In genomic region chr9:121704261-121704645, GRCm38 (mm10) we compare ENCODE assay signal across 8 mouse cellular contexts. TPM values are rescaled to one million over a fixed set of nuclear protein-coding genes. Genes with fewer than 3 reads are reported as not detected.
A peak's percentile ranks its signal among the peaks of the same experiment; 100 is the strongest.
DNase-seq lines count a peak whose midpoint lies in the region; ATAC-seq and TF ChIP-seq lines count a peak whose summit lies in the region.

No protein-coding gene starts in this region.

- H3K4me3 ChIP-seq in cerebellum, adult 2 months (replicated peaks; ENCODE audit: insufficient read depth, low read depth, low read length): peak overlapping the region; percentile 59
- H3K4me3 ChIP-seq in thymus, adult 2 months (ENCODE audit: control insufficient read depth, insufficient read depth, low read length): peak overlapping the region; percentile 76
- H3K4me3 ChIP-seq in liver, embryonic 13.5 days (replicated peaks): peak overlapping the region; percentile 83

- TF ChIP-seq POLR2A in cerebellum, adult 2 months (IDR thresholded peaks at IDR 0.05; ENCODE audit: borderline replicate concordance, insufficient read depth, low read length): no peak
- TF ChIP-seq POLR2A in thymus, adult 2 months (IDR thresholded peaks at IDR 0.05; ENCODE audit: control insufficient read depth, extremely low read depth, insufficient read depth, low read length, poor library complexity): no peak

- no peaks in the 10 kb centered on the region for H3K27me3 ChIP-seq in cerebellum, adult 2 months (ENCODE audit: control insufficient read depth, insufficient read depth, low read length)
- H3K27me3 ChIP-seq in thymus, adult 2 months (ENCODE audit: control insufficient read depth, insufficient read depth, low read length): no peaks in the 10 kb centered on the region
- no peaks in the 10 kb centered on the region for H3K27me3 ChIP-seq in liver, embryonic 13.5 days

- H3K9ac ChIP-seq in liver, embryonic 13.5 days: peak overlapping the region; percentile 79

- H3K27ac ChIP-seq in cerebellum, adult 2 months (ENCODE audit: insufficient read depth, low read length): no peak overlapping the region
- peak overlapping the region; percentile 68; the same call in 1 of the 2 replicates for H3K27ac ChIP-seq in thymus, adult 2 months (ENCODE audit: control insufficient read depth, insufficient read depth, low read length)
- peak overlapping the region; percentile 96 for H3K27ac ChIP-seq in liver, embryonic 13.5 days

- no peak for ATAC-seq in liver, embryonic 13.5 days (ENCODE audit: low read depth)

- peaks cover 5% of the 10 kb centered on the region for H3K4me1 ChIP-seq in cerebellum, adult 2 months (ENCODE audit: control insufficient read depth, insufficient read depth, low read length)
- H3K4me1 ChIP-seq in thymus, adult 2 months (replicated peaks; ENCODE audit: control insufficient read depth, insufficient read depth, low read length): peaks cover 26% of the 10 kb centered on the region
- peaks cover 52% of the 10 kb centered on the region for H3K4me1 ChIP-seq in liver, embryonic 13.5 days (replicated peaks)

- no peak for TF ChIP-seq CTCF in cerebellum, adult 2 months (IDR thresholded peaks at IDR 0.05; ENCODE audit: borderline replicate concordance, insufficient read depth, low read depth, low read length)
- TF ChIP-seq CTCF in thymus, adult 2 months (IDR thresholded peaks at IDR 0.05; ENCODE audit: borderline replicate concordance, control insufficient read depth, extremely low read depth, insufficient read depth, low read length, poor library complexity): no peak

- H3K9me3 ChIP-seq in liver, embryonic 13.5 days (replicated peaks): no peaks in the 10 kb centered on the region

- no peak for DNase-seq in cerebellum, adult 2 months
- DNase-seq in cerebellum, postnatal 4 days (ENCODE audit: low spot score in 2 of 2): no peak
- no peak for DNase-seq in thymus, adult 2 months
- no peak for DNase-seq in thymus, adult 18-20 months
- DNase-seq in liver, embryonic 13.5 days: no peak
- DNase-seq in MN1 (ENCODE audit: low spot score): no peak
- DNase-seq in cerebellum, postnatal 36 days: no peak
- DNase-seq in gastrocnemius, adult 18-20 months (ENCODE audit: low spot score): no peak

- 25% methylated on average over 11 of the region's 11 CpGs for WGBS in cerebellum, adult 2 months
- 37% methylated on average over 11 of the region's 11 CpGs for WGBS in thymus, adult 2 months
- 43% methylated on average over 11 of the region's 11 CpGs for WGBS in liver, embryonic 13.5 days (ENCODE audit: insufficient replicate concordance)

- H3K36me3 ChIP-seq in thymus, adult 2 months (ENCODE audit: control insufficient read depth, insufficient read depth, low read length): no peaks in the 10 kb centered on the region
- H3K36me3 ChIP-seq in liver, embryonic 13.5 days: no peaks in the 10 kb centered on the region

- H3K4me2 ChIP-seq in liver, embryonic 13.5 days: peak overlapping the region; percentile 84

RNA-seq across cellular contexts. Expression of gene Sec22c, which starts 1.0 kb away (rescaled TPM):
- 12.3 and 13.8 TPM in 2 replicates for polyA plus RNA-seq in cerebellum, adult 2 months (2012; rRNA removed)
- polyA plus RNA-seq in thymus, adult 2 months (2012; rRNA removed): 43.6 and 49.2 TPM in 2 replicates
- polyA plus RNA-seq in liver, embryonic 13.5 days (2015; fragmentation: Nextera tagmentation; extraction: Ambion mirVana): 3.7 and 3.9 TPM in 2 replicates
- total RNA-seq in gastrocnemius, adult 18-20 months (2021): 1 to 10 TPM; 5.4 to 5.5 TPM

RNA-seq across cellular contexts. Expression of gene Ss18l2, which starts 5.9 kb away (rescaled TPM):
- 147 TPM in 2 replicates for polyA plus RNA-seq in cerebellum, adult 2 months (2012; rRNA removed)
- 18.2 and 28.4 TPM in 2 replicates for polyA plus RNA-seq in thymus, adult 2 months (2012; rRNA removed)
- 78.9 and 81.9 TPM in 2 replicates for polyA plus RNA-seq in liver, embryonic 13.5 days (2015; fragmentation: Nextera tagmentation; extraction: Ambion mirVana)
- 100 to 1,000 TPM; 108 to 115 TPM for total RNA-seq in gastrocnemius, adult 18-20 months (2021)

RNA-seq across cellular contexts. Expression of gene Nktr, which starts 14.7 kb away (rescaled TPM):
- 130 and 145 TPM in 2 replicates for polyA plus RNA-seq in cerebellum, adult 2 months (2012; rRNA removed)
- polyA plus RNA-seq in thymus, adult 2 months (2012; rRNA removed): 93.3 and 95.4 TPM in 2 replicates
- polyA plus RNA-seq in liver, embryonic 13.5 days (2015; fragmentation: Nextera tagmentation; extraction: Ambion mirVana): 29.7 and 33.3 TPM in 2 replicates
- 10 to 100 TPM; 31.7 to 37.0 TPM for total RNA-seq in gastrocnemius, adult 18-20 months (2021)

RNA-seq across cellular contexts. Expression of gene Zfp651, which starts 54.9 kb away (rescaled TPM):
- 67.9 and 68.5 TPM in 2 replicates for polyA plus RNA-seq in cerebellum, adult 2 months (2012; rRNA removed)
- polyA plus RNA-seq in thymus, adult 2 months (2012; rRNA removed): 6.9 and 12.2 TPM in 2 replicates
- polyA plus RNA-seq in liver, embryonic 13.5 days (2015; fragmentation: Nextera tagmentation; extraction: Ambion mirVana): 1.2 and 1.3 TPM in 2 replicates
- 100 to 1,000 TPM; 123 to 131 TPM for total RNA-seq in gastrocnemius, adult 18-20 months (2021)
